Mouse (Mus musculus): ENCODE results near the gene Krtap5-5. TPM values are rescaled to one million over a fixed set of nuclear protein-coding genes. Genes with fewer than 3 reads are reported as not detected.

Gene Krtap5-5
- total RNA-seq, 4 experiments from 2014 or later: 0.22 TPM; not detected in 3

Other genes with a start within 250 kb of the Krtap5-5 start
- gene Mob2, start 168.9 kb downstream of the Krtap5-5 start, total RNA-seq (2022): 10 to 100 TPM; 45.2 to 53.5 (median 46.9) TPM
- gene Dusp8, start 134.1 kb downstream of the Krtap5-5 start, total RNA-seq (2022): 10 to 100 TPM; 26.3 to 48.9 (median 37.9) TPM
- gene Gm45618, start 109.2 kb downstream of the Krtap5-5 start, total RNA-seq (2022): not detected
- not detected for gene Gm39115, start 93.9 kb downstream of the Krtap5-5 start, total RNA-seq (2022)
- gene Gm45337, start 85.4 kb downstream of the Krtap5-5 start, total RNA-seq (2022): not detected
- gene Gm29735, start 72.9 kb downstream of the Krtap5-5 start, total RNA-seq (2022): not detected
- not detected for gene Gm4553, start 64.2 kb downstream of the Krtap5-5 start, total RNA-seq (2022)
- gene Krtap5-2, start 54.0 kb downstream of the Krtap5-5 start, total RNA-seq (2022): not detected
- gene Gm10153, start 39.6 kb downstream of the Krtap5-5 start, total RNA-seq (2022): not detected
- not detected for gene Krtap5-3, start 28.6 kb downstream of the Krtap5-5 start, total RNA-seq (2022)
- not detected for gene Gm7579, start 18.1 kb downstream of the Krtap5-5 start, total RNA-seq (2022)
- not detected for gene Gm40460, start 11.1 kb upstream of the Krtap5-5 start, total RNA-seq (2022)
- gene Gm2431, start 28.4 kb upstream of the Krtap5-5 start, total RNA-seq (2022): not detected
- not detected for gene Gm4559, start 44.4 kb upstream of the Krtap5-5 start, total RNA-seq (2022)
- gene Krtap5-1, start 67.1 kb upstream of the Krtap5-5 start, total RNA-seq (2022): not detected
- not detected for gene Krtap5-4, start 73.6 kb upstream of the Krtap5-5 start, total RNA-seq (2022)
- 1 to 10 TPM; 2.4 to 4.7 (median 3.4) TPM for gene Ifitm10, start 143.8 kb upstream of the Krtap5-5 start, total RNA-seq (2022)
- gene Gm49369, start 152.7 kb upstream of the Krtap5-5 start, total RNA-seq (2022): 10 to 100 TPM in 1 of 4 experiments, 1 to 10 TPM in 2, under 1 TPM in 1; 0.63 to 14.1 (median 6.3) TPM
- 1,000 to 10,000 TPM; 1,038 to 1,126 (median 1,089) TPM for gene Ctsd, start 158.1 kb upstream of the Krtap5-5 start, total RNA-seq (2022)
- under 1 TPM in 1 of 4 experiments, not detected in 3; 0.25 TPM for gene Syt8, start 204.9 kb upstream of the Krtap5-5 start, total RNA-seq (2022)
- 1 to 10 TPM; 5.1 to 10.0 (median 7.8) TPM for gene Tnni2, start 211.8 kb upstream of the Krtap5-5 start, total RNA-seq (2022)
- gene Lsp1, start 230.8 kb upstream of the Krtap5-5 start, total RNA-seq (2022): 10 to 100 TPM; 24.0 to 40.3 (median 31.7) TPM

Data from heart, adult 8-10 months (tissue).